Mouse (Mus musculus) intestine, postnatal 0 days (tissue): Measurements from ENCODE around the gene Hes1. TPM values are rescaled to one million over a fixed set of nuclear protein-coding genes. Genes with fewer than 3 reads are reported as not detected.
A peak's percentile ranks its signal among the peaks of the same experiment; 100 is the strongest.

Source experiments
- ATAC-seq: fragments of 200-750 bp; cut with Nextera tagmentation; 2 replicates; pipeline ENCODE4 v1.8.0; 2017; ENCODE audit warnings: mild to moderate bottlenecking, moderate TSS enrichment, moderate library complexity
- H3K27ac ChIP-seq: fragments of 300-500 bp; sonication (generic); 2 replicates; pipeline ENCODE4 v1.5.1; 2014; ENCODE audit warnings: mild to moderate bottlenecking, low read depth, low read length, moderate library complexity
- H3K27me3 ChIP-seq: fragments of 300-500 bp; sonication (generic); replicated peaks from 2 replicates; pipeline ENCODE4 v1.6.1; 2014; ENCODE audit warnings: low read length, mixed read lengths; ENCODE audit not compliant: control insufficient read depth, insufficient read depth
- H3K36me3 ChIP-seq: fragments of 300-500 bp; sonication (generic); 2 replicates; pipeline ENCODE4 v1.6.1; 2014; ENCODE audit warnings: mild to moderate bottlenecking, moderate library complexity; ENCODE audit not compliant: control insufficient read depth, insufficient read depth
- H3K4me1 ChIP-seq: fragments of 300-500 bp; sonication (generic); replicated peaks from 2 replicates; pipeline ENCODE4 v1.6.1; 2014; ENCODE audit warnings: antibody characterized with exemption, low read length, mixed read lengths; ENCODE audit not compliant: control insufficient read depth, insufficient read depth
- H3K4me2 ChIP-seq: fragments of 300-500 bp; sonication (generic); replicated peaks from 2 replicates; pipeline ENCODE4 v1.6.1; 2014; ENCODE audit warnings: low read depth, mild to moderate bottlenecking, moderate library complexity
- H3K4me3 ChIP-seq: fragments of 300-500 bp; sonication (generic); 2 replicates; pipeline ENCODE4 v1.5.1; 2014; ENCODE audit warnings: low read depth, low read length
- H3K9ac ChIP-seq: fragments of 300-500 bp; sonication (generic); 2 replicates; pipeline ENCODE4 v1.6.1; 2014; ENCODE audit warnings: mild to moderate bottlenecking, low read depth, low read length
- H3K9me3 ChIP-seq: fragments of 300-500 bp; sonication (generic); 2 replicates; pipeline ENCODE4 v1.6.1; 2016; ENCODE audit warnings: mixed run types; ENCODE audit not compliant: control insufficient read depth
- CTCF ChIP-seq: sonication (generic); IDR thresholded peaks from 2 replicates; pipeline ENCODE4 v1.5.1; 2016; ENCODE audit warnings: low read depth, mild to moderate bottlenecking, control low read depth, antibody characterized with exemption, moderate library complexity
- WGBS: fragments of 180-500 bp; shearing (Covaris S2); extraction: QIAGEN DNeasy Blood & Tissue Kit; methylation state at CpG from one replicate; pipeline ENCODE4 v1.1.7; 2014; 5-methylcytosine and 5-hydroxymethylcytosine counted together
- polyA plus RNA-seq: library from polyadenylated mRNA; unstranded; fragments of >200 nt; fragmentation: Nextera tagmentation; extraction: Ambion mirVana; gene quantifications from 2 replicates; pipeline ENCODE4 v1.2.1, GENCODE M21; 2015

Hes1 gene
- polyA plus RNA-seq, 1 experiment from 2014 or later, result 52.9 TPM

DNA sequence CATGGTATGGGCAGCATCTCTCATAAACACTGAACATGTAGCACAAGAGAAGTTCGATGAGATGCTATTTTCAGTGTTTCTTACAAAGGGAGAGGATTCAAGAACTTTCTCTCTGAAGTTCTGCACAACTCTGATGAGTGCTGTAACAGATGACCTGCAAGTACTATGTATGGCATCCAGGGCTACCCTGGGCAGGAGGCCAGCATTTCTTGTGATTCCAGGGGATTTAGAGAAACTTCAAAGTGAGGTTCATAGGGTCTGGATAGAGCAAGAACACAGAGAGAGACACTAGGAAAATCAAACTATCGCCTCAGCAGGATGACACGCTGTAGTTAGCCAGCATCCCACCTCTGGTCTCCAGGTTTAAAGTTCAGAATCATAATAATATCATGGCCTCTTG lies 31.9 kb downstream of the Hes1 start:
- TF ChIP-seq CTCF, result no peak
- no peaks in the 10 kb centered on the region for H3K9me3 ChIP-seq
- WGBS, result 66% methylated on average over 3 of the region's 3 CpGs
- no peak overlapping the region for H3K4me3 ChIP-seq
- no peaks in the 10 kb centered on the region for H3K36me3 ChIP-seq
- ATAC-seq, result no peak
- no peak overlapping the region for H3K9ac ChIP-seq
- no peaks in the 10 kb centered on the region for H3K27me3 ChIP-seq
- no peaks in the 10 kb centered on the region for H3K4me1 ChIP-seq
- H3K27ac ChIP-seq, result no peak overlapping the region
- H3K4me2 ChIP-seq, result 0 out of 2 replicates have a peak overlapping the region, but pooled peaks have one; percentile 13

DNA sequence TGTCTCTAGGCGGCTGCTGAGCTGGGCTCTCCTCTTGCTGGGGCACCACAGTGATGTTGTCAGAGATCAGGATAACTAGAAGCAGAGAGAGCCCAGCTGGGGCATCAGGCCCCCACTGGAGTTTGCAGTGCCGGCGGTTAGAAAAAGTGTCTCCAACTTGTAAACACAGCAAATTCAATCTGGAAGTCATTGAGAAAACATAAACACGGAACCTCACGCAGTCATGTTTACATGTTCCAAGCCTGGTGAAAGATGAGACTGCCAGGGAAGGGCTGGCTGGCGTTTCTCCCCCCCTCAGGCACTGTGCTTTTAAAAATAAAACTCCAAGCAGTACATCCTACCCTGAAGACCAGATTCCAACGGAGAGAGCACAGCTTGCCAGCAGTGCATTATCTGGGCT lies 32.3 kb downstream of the Hes1 start:
- H3K9ac ChIP-seq, result no peak overlapping the region
- H3K27me3 ChIP-seq, result no peaks in the 10 kb centered on the region
- TF ChIP-seq CTCF, result no peak
- H3K27ac ChIP-seq, result no peak overlapping the region
- no peaks in the 10 kb centered on the region for H3K4me1 ChIP-seq
- 40% methylated on average over 7 of the region's 7 CpGs for WGBS
- H3K36me3 ChIP-seq, result no peaks in the 10 kb centered on the region
- H3K9me3 ChIP-seq, result no peaks in the 10 kb centered on the region
- ATAC-seq, result no peak
- 0 out of 2 replicates have a peak overlapping the region, but pooled peaks have one; percentile 13 for H3K4me2 ChIP-seq
- H3K4me3 ChIP-seq, result no peak overlapping the region

DNA sequence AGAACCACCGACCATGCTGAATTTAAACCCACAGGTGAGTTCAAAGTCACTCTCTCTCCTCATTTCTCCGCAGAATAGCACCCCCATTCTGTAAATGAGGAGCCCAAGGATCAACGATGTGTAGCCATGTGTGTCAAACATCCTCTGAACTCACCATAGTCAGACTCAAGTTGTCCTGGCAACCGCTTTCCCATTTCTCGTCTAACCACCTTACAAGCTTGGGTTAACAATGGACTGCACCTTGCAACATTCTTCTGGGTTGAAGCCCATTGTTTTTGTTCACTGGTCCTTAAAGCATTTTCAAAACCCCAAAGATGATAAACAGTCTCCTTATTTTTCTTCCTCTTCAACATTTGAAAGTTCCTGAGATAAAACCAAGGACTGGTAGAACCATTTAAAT lies 34.9 kb downstream of the Hes1 start:
- no peaks in the 10 kb centered on the region for H3K4me1 ChIP-seq
- no peaks in the 10 kb centered on the region for H3K36me3 ChIP-seq
- 83% methylated on average over 5 of the region's 5 CpGs for WGBS
- no peak for TF ChIP-seq CTCF
- no peak overlapping the region for H3K4me3 ChIP-seq
- no peak overlapping the region for H3K27ac ChIP-seq
- H3K27me3 ChIP-seq, result no peaks in the 10 kb centered on the region
- no peaks in the 10 kb centered on the region for H3K9me3 ChIP-seq
- H3K4me2 ChIP-seq, result no peak overlapping the region
- no peak overlapping the region for H3K9ac ChIP-seq
- ATAC-seq, result no peak

DNA sequence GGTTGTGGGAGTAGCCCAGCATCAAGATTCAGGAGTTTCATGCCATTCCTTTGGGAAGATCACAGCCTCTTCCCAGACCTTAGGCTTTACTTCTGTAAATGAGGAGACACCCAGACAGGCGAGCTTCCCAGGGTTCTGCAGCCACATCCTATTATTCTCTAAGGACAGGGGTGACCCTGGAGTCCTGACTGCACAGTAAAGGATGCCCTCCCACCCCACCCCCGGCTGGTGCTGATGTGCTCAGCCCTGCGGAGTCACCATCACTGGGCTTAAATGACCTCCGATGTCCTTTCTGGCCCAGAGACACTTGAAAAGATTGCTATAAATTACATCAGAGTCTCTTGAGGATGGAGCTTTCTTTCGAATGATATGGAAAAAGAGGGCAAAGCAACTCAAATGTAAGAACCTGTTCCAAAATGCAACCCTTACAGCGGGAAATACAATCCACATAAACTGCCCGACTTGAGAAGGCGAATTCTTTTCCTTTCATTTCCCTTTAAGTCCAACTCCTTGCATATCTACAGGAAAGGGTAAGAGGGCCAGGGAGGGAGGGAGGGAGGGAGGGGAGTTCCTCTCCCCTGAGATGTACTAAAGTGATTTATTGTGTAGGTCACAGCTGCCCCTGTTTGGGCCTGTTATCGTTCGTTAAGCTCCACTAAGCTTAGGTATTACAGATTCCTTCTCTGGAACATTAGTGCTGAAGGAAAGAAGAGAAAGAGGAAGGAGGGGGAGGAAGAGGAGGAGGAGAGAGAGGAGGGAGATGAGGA lies 38.1 kb downstream of the Hes1 start:
- WGBS, result 33% methylated on average over 10 of the region's 10 CpGs
- Histone ChIP-seq H3K36me3 (no peaks in the 10 kb centered on the region), H3K4me3 (no peak overlapping the region), H3K9ac (no peak overlapping the region), H3K9me3 (no peaks in the 10 kb centered on the region), H3K27me3 (no peaks in the 10 kb centered on the region), H3K27ac (no peak overlapping the region), H3K4me1 (no peaks in the 10 kb centered on the region), H3K4me2 (no peak overlapping the region)
- TF ChIP-seq CTCF, result no peak
- ATAC-seq, result no peak

DNA sequence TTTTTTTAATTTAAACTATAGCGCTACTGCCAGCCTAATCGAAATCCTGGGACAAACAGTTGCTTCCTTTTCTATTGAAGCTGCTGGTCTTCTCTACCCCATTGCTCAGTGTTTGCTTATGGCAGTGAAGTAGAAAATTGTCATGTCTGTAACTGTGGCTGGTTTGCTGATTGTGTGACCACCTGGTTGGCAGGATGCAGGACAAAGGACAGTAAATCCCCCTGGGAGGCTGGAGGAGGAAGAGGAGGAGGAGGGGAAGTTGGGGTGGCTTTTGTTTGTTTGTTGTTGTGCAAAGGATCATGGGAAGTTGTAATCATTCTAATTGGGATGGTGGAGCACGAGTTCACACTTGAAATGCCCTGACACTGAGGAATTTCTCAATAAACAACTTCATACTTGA lies 38.8 kb downstream of the Hes1 start:
- no peak overlapping the region for H3K4me2 ChIP-seq
- H3K4me1 ChIP-seq, result no peaks in the 10 kb centered on the region
- TF ChIP-seq CTCF, result no peak
- H3K4me3 ChIP-seq, result no peak overlapping the region
- no peaks in the 10 kb centered on the region for H3K27me3 ChIP-seq
- H3K9me3 ChIP-seq, result no peaks in the 10 kb centered on the region
- no peak overlapping the region for H3K9ac ChIP-seq
- no peak for ATAC-seq
- H3K36me3 ChIP-seq, result no peaks in the 10 kb centered on the region
- H3K27ac ChIP-seq, result no peak overlapping the region
- WGBS, result 27% methylated on average over 3 of the region's 3 CpGs

DNA sequence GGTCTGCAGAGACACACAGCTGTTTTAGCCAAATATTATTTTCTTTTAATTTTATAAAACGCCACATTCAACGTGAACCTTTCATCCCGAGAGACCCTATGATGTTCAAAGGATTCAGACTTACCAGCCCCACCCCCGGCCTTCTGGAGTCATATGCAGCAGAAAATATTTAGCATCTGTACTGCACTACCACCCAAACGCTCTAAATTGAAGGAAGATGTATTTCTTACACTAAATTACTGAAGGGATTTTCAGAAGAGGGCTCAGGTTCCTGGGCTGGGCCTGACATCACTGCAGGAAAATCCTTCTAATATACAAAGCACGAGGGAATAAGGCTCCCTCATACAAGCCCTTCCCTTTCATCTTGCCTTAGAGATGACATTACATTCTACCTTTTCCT lies 39.3 kb downstream of the Hes1 start:
- Histone ChIP-seq H3K4me1 (no peaks in the 10 kb centered on the region), H3K27ac (no peak overlapping the region), H3K27me3 (no peaks in the 10 kb centered on the region), H3K9me3 (no peaks in the 10 kb centered on the region), H3K4me2 (no peak overlapping the region), H3K4me3 (no peak overlapping the region), H3K36me3 (no peaks in the 10 kb centered on the region), H3K9ac (no peak overlapping the region)
- 57% methylated on average over 6 of the region's 6 CpGs for WGBS
- TF ChIP-seq CTCF, result no peak
- ATAC-seq, result no peak
